Mouse (Mus musculus) embryonic fibroblast, embryonic 13.5 days (primary cell): ENCODE measurements around the gene Cox8a. TPM values are rescaled to one million over a fixed set of nuclear protein-coding genes. Genes with fewer than 3 reads are reported as not detected.

ENCODE experiments used
- H3K27ac ChIP-seq: 2 replicates; pipeline ENCODE4 v1.5.1; 2012; ENCODE audit warnings: low read length, control low read depth, inconsistent platforms; ENCODE audit not compliant: insufficient read depth
- H3K4me1 ChIP-seq: 2 replicates; pipeline ENCODE4 v1.6.1; 2011; ENCODE audit warnings: low read length; ENCODE audit not compliant: control insufficient read depth, insufficient read depth
- H3K4me3 ChIP-seq: 2 replicates; pipeline ENCODE4 v1.5.1; 2011; ENCODE audit warnings: mild to moderate bottlenecking, control low read depth, low read length; ENCODE audit not compliant: insufficient read depth
- CTCF ChIP-seq: IDR thresholded peaks from 2 replicates; pipeline ENCODE4 v1.5.1; 2011; ENCODE audit warnings: mild to moderate bottlenecking, control low read depth, low read length, moderate library complexity, borderline replicate concordance; ENCODE audit not compliant: insufficient read depth
- POLR2A ChIP-seq: IDR thresholded peaks from 2 replicates; pipeline ENCODE4 v1.6.1; 2011; ENCODE audit warnings: low read depth, mild to moderate bottlenecking, control low read depth, low read length, moderate library complexity
- polyA plus RNA-seq: library from polyadenylated mRNA; stranded (reverse); fragments of >200 nt; gene quantifications from 2 replicates; pipeline ENCODE4 v1.2.4, GENCODE M21; 2011; ENCODE audit warnings: low read depth; ENCODE audit not compliant: missing spikeins, insufficient read length

The Cox8a gene
- 456 and 560 TPM in 2 replicates for polyA plus RNA-seq

- TF ChIP-seq POLR2A (peak; percentile 92), CTCF (no peak)
- 0 out of 2 replicates have a peak, but pooled peaks cover 2% of the 10 kb centered on the region for H3K4me1 ChIP-seq
- H3K4me3 ChIP-seq, result peak within 1 kb of the TSS; percentile 64
- H3K27ac ChIP-seq, result peak within 1 kb of the TSS; percentile 50
Measured at GRCm38 (mm10) chr19:7217162-7217925, at the start of gene Cox8a. Cox8a (minus strand) TSS chr19:7217616.

GRCm38 (mm10) chr19:7266421-7266831 is 49.0 kb upstream of the Cox8a start:
- H3K4me1 ChIP-seq, result 0 out of 2 replicates have a peak, but pooled peaks cover 3% of the 10 kb centered on the region
- H3K27ac ChIP-seq, result no peak overlapping the region
- TF ChIP-seq CTCF, result no peak
- no peak for TF ChIP-seq POLR2A
- no peak overlapping the region for H3K4me3 ChIP-seq

GRCm38 (mm10) chr19:7265478-7266191 is 48.2 kb upstream of the Cox8a start:
- H3K27ac ChIP-seq, result no peak overlapping the region
- no peak for TF ChIP-seq POLR2A
- no peak for TF ChIP-seq CTCF
- 0 out of 2 replicates have a peak, but pooled peaks cover 3% of the 10 kb centered on the region for H3K4me1 ChIP-seq
- no peak overlapping the region for H3K4me3 ChIP-seq

GRCm38 (mm10) chr19:7264766-7265331 is 47.4 kb upstream of the Cox8a start:
- H3K27ac ChIP-seq, result no peak overlapping the region
- no peak for TF ChIP-seq POLR2A
- TF ChIP-seq CTCF, result no peak
- 0 out of 2 replicates have a peak, but pooled peaks cover 3% of the 10 kb centered on the region for H3K4me1 ChIP-seq
- no peak overlapping the region for H3K4me3 ChIP-seq

- no peak overlapping the region for H3K4me3 ChIP-seq
- H3K27ac ChIP-seq, result no peak overlapping the region
- H3K4me1 ChIP-seq, result 0 out of 2 replicates have a peak, but pooled peaks cover 3% of the 10 kb centered on the region
- TF ChIP-seq CTCF (peak; percentile 93), POLR2A (no peak)
Measured at GRCm38 (mm10) chr19:7264088-7264765, 46.8 kb upstream of the Cox8a start.

GRCm38 (mm10) chr19:7262592-7262991 is 45.2 kb upstream of the Cox8a start:
- Histone ChIP-seq H3K27ac (no peak overlapping the region), H3K4me1 (0 out of 2 replicates have a peak, but pooled peaks cover 3% of the 10 kb centered on the region), H3K4me3 (no peak overlapping the region)
- TF ChIP-seq POLR2A (no peak), CTCF (no peak)

- Histone ChIP-seq H3K27ac (no peak overlapping the region), H3K4me3 (no peak overlapping the region), H3K4me1 (0 out of 2 replicates have a peak, but pooled peaks cover 3% of the 10 kb centered on the region)
- TF ChIP-seq POLR2A (no peak), CTCF (no peak)
Measured at GRCm38 (mm10) chr19:7261964-7262363, 44.5 kb upstream of the Cox8a start.

GRCm38 (mm10) chr19:7261476-7261875 is 44.1 kb upstream of the Cox8a start:
- Histone ChIP-seq H3K4me1 (0 out of 2 replicates have a peak, but pooled peaks cover 3% of the 10 kb centered on the region), H3K4me3 (no peak overlapping the region), H3K27ac (no peak overlapping the region)
- no peak for TF ChIP-seq POLR2A
- no peak for TF ChIP-seq CTCF

GRCm38 (mm10) chr19:7257881-7258280 is 40.5 kb upstream of the Cox8a start:
- Histone ChIP-seq H3K4me1 (no peaks in the 10 kb centered on the region), H3K27ac (no peak overlapping the region), H3K4me3 (no peak overlapping the region)
- TF ChIP-seq CTCF (no peak), POLR2A (no peak)
